In genomic region chr16:88372034-88372433, GRCm38 (mm10) we compare ENCODE assay signal across 8 mouse cellular contexts.
DNase-seq lines count a peak whose midpoint lies in the region; ATAC-seq and TF ChIP-seq lines count a peak whose summit lies in the region.

No protein-coding gene starts in this region.

- H3K36me3 ChIP-seq in heart, embryonic 11.5 days (ENCODE audit: control insufficient read depth, insufficient read depth, low read length), result no peaks in the 10 kb centered on the region
- H3K36me3 ChIP-seq in intestine, embryonic 16.5 days (ENCODE audit: control insufficient read depth, insufficient read depth, low read length), result no peaks in the 10 kb centered on the region
- H3K36me3 ChIP-seq in neural tube, embryonic 14.5 days (ENCODE audit: control insufficient read depth, insufficient read depth, low read length), result no peaks in the 10 kb centered on the region

- ATAC-seq in heart, embryonic 11.5 days (replicated peaks; ENCODE audit: insufficient number of reproducible peaks, low FRiP score, low TSS enrichment), result no peak
- ATAC-seq in intestine, embryonic 16.5 days, result peak; percentile 65
- peak; percentile 65; the same call in 1 of the 2 replicates for ATAC-seq in neural tube, embryonic 14.5 days (ENCODE audit: low read depth)

- no peak overlapping the region for H3K9ac ChIP-seq in heart, embryonic 11.5 days (ENCODE audit: low read depth, low read length)
- no peak overlapping the region for H3K9ac ChIP-seq in intestine, embryonic 16.5 days (ENCODE audit: low read depth, low read length)
- no peak overlapping the region for H3K9ac ChIP-seq in neural tube, embryonic 14.5 days (replicated peaks; ENCODE audit: low read depth, low read length)

- 42% methylated on average over 7 of the region's 7 CpGs for WGBS in heart, embryonic 11.5 days (ENCODE audit: insufficient replicate concordance)
- 34% methylated on average over 7 of the region's 7 CpGs for WGBS in intestine, embryonic 16.5 days
- 37% methylated on average over 7 of the region's 7 CpGs for WGBS in neural tube, embryonic 14.5 days

- no peak overlapping the region for H3K4me2 ChIP-seq in heart, embryonic 11.5 days
- H3K4me2 ChIP-seq in intestine, embryonic 16.5 days (ENCODE audit: low read depth, low read length), result no peak overlapping the region
- no peak overlapping the region for H3K4me2 ChIP-seq in neural tube, embryonic 14.5 days (ENCODE audit: low read depth, low read length)

- H3K27ac ChIP-seq in heart, embryonic 11.5 days (ENCODE audit: low read depth, low read length), result no peak overlapping the region
- H3K27ac ChIP-seq in intestine, embryonic 16.5 days (ENCODE audit: low read length), result no peak overlapping the region
- no peak overlapping the region for H3K27ac ChIP-seq in left cerebral cortex, adult 2 months
- no peak overlapping the region for H3K27ac ChIP-seq in neural tube, embryonic 14.5 days (ENCODE audit: low read depth, low read length)

- no peaks in the 10 kb centered on the region for H3K27me3 ChIP-seq in heart, embryonic 11.5 days (ENCODE audit: control insufficient read depth, insufficient read depth, low read length)
- no peaks in the 10 kb centered on the region for H3K27me3 ChIP-seq in intestine, embryonic 16.5 days (replicated peaks; ENCODE audit: control insufficient read depth, insufficient read depth, low read length)
- no peaks in the 10 kb centered on the region for H3K27me3 ChIP-seq in neural tube, embryonic 14.5 days (ENCODE audit: control insufficient read depth, insufficient read depth, low read length)

- DNase-seq in heart, postnatal 4 days, result peak; percentile 24
- peak; percentile 10 for DNase-seq in adrenal gland, adult 8-10 months
- DNase-seq in embryo, embryonic 11.5 days (ENCODE audit: low read depth, low spot score), result peak; percentile 51
- DNase-seq in left cerebral cortex, adult 2 months (ENCODE audit: extremely low spot score in 1 of 2, low spot score in 2 of 2), result peak; percentile 17 to 19
- DNase-seq in spleen, postnatal 14 days (ENCODE audit: low spot score in 2 of 2), result no peak

- no peak overlapping the region for H3K4me3 ChIP-seq in heart, embryonic 11.5 days (ENCODE audit: low read depth, low read length)
- no peak overlapping the region for H3K4me3 ChIP-seq in intestine, embryonic 16.5 days (ENCODE audit: low read length)
- no peak overlapping the region for H3K4me3 ChIP-seq in left cerebral cortex, adult 2 months
- no peak overlapping the region for H3K4me3 ChIP-seq in neural tube, embryonic 14.5 days (ENCODE audit: low read depth, low read length)

- H3K9me3 ChIP-seq in heart, embryonic 11.5 days (replicated peaks; ENCODE audit: control insufficient read depth, low read length), result no peaks in the 10 kb centered on the region
- H3K9me3 ChIP-seq in intestine, embryonic 16.5 days (ENCODE audit: control insufficient read depth, low read length), result no peaks in the 10 kb centered on the region
- no peaks in the 10 kb centered on the region for H3K9me3 ChIP-seq in neural tube, embryonic 14.5 days (ENCODE audit: control insufficient read depth, low read length)

- TF ChIP-seq CTCF in left cerebral cortex, adult 2 months (IDR thresholded peaks at IDR 0.05), result peak; percentile 88

- intact Hi-C loops in left cerebral cortex, adult 2 months (cut with DNase I), result loop anchor here (1.0 to 10.0 kb wide), 4 partner anchors 170 to 1393 kb away; partner anchors contain the start of genes Krtap14 and Krtap15

- H3K4me1 ChIP-seq in heart, embryonic 11.5 days (ENCODE audit: control insufficient read depth, insufficient read depth, low read length), result no peaks in the 10 kb centered on the region
- H3K4me1 ChIP-seq in intestine, embryonic 16.5 days (ENCODE audit: control insufficient read depth, insufficient read depth, low read length), result no peaks in the 10 kb centered on the region
- no peaks in the 10 kb centered on the region for H3K4me1 ChIP-seq in neural tube, embryonic 14.5 days (ENCODE audit: control insufficient read depth, insufficient read depth, low read length)

Comparison
In these comparisons a context has a peak if more than half of its experiments do, and no peak if none do; other contexts are left out.
1. DNase-seq: peak in heart, postnatal 4 days (single experiment), adrenal gland, adult 8-10 months (single experiment), embryo, embryonic 11.5 days (single experiment) and left cerebral cortex, adult 2 months (2 of 2); none in spleen, postnatal 14 days (0 of 2).